Mouse (Mus musculus) left cerebral cortex, adult 11 months (tissue): ENCODE measurements around the gene Mageb3.
A peak's percentile ranks its signal among the peaks of the same experiment; 100 is the strongest.
"Not testable (repeated sequence)": the region's sequence is repeated elsewhere in the genome, so short reads cannot be mapped to it uniquely, and the experiment has no call there.

ENCODE experiments used
- DNase-seq: peaks from one replicate; pipeline ENCODE4 v3.0.0; 2022; ENCODE audit warnings: low spot score

Gene Mageb3

DNA sequence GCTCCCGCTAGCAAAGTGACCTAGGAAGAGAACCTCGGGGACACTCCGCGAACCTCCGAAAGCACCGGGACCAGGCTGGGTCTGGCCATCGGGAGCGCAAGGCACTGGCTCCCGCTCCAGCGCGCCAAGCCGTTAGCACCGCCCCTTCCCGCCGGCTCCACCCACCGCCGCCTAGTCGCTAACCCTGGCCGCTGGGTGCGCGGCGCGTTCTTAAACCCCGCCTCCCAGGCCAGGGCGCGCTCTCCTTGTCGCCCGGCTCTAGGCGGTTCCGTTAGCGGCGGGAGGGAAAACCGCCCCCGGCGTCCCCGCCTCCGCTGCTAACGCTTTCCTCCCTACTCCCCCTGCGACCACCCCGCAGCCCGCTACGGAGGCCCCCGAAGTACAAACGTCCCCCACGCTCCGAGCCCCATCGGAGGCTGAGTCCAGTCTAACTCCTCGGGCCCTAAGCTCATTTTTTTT is at the start of gene Mageb3, which contains the start of gene Ctdspl2:
TSS of gene Mageb3 (minus strand) at position 328 of the 459 bp plus-strand sequence.
TSS of gene Ctdspl2 (plus strand) at position 237 of the 459 bp plus-strand sequence.
- DNase-seq: peak; percentile 87

DNA sequence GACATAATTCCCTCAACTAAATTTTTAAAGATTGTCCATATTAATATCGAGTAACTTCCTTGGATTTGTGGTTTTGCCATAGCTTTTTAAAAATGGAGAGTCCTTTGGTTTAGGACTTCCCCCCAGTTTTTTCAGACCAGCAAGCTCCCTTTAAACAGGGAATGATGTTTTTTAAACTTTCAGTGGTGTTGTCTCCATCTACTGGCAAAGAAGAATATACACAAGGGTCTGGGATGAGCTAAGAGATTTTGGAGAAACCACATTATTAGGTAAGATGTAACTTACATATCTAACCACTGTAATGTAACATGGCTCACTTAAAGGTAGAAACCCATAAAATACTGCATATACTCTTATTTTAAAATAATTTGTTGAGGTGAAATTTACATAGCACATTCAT is 39.8 kb upstream of the Mageb3 start:
- DNase-seq: no peak

DNA sequence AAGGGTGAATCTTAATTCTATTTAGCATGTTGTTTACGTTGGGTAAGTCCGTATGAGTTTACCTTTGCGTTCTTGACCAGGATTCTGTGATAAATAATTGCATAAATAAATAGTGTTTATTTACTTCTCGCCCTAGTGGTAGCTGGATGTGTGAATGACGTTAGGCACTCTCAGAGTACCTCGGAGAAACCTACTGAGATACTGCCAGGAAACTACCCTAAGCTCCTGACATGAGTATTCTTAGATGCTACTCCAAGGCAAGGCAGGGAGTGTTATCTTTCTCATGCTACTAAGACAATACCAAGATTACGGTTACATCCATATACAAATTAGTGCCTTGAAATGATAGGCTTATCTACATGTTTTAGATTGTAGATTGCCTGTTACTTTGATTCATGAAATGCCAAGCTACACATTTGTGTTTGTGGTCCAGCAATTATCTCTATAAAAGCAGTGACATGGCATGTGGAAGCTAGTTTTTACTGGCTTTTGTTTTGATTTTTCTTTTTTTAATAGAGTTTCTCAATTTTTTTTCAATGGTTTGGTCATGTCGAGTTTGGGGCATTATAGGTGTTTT is 1.4 kb upstream of the Mageb3 start:
- DNase-seq: no peak

DNA sequence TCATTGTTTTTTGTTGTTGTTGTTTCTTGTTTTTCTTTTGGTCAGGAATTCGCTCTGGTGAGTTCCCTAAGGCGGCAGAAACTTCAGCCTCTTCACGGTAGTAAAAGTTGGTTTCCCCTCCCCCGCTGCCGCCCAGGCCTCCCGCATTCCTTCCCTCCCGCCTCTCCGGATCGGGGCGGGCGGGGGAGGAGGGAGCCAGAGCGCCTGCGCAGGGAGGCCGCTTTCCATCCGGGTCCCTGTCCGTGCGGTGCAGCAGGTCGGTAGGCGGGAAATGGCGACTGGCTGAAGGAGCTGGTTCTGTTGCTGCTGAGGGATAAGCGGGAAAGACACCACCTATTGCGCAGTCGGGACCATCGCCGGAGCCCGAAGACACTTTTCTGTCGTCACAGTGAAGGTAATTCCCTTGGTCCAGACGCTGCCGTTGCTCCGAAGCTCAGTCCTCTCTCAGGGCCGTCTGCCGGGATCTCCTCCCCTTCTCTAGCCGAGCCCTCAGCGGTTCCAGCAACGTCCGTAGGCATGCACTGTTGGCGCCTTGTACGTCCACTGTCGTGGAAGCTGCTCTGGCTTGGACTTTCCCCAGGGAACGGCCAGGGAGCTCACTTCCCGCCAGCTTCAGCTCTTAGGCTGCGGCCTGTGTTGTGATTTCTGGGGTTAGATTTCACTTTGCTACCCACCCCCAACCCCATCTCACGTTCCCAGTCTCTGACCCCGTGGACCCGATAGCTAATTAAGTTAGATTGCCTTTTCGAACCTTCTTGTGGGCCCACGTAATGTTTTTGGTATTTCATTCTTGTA is 529 bp upstream of the Mageb3 start:
- DNase-seq: peak; percentile 91

DNA sequence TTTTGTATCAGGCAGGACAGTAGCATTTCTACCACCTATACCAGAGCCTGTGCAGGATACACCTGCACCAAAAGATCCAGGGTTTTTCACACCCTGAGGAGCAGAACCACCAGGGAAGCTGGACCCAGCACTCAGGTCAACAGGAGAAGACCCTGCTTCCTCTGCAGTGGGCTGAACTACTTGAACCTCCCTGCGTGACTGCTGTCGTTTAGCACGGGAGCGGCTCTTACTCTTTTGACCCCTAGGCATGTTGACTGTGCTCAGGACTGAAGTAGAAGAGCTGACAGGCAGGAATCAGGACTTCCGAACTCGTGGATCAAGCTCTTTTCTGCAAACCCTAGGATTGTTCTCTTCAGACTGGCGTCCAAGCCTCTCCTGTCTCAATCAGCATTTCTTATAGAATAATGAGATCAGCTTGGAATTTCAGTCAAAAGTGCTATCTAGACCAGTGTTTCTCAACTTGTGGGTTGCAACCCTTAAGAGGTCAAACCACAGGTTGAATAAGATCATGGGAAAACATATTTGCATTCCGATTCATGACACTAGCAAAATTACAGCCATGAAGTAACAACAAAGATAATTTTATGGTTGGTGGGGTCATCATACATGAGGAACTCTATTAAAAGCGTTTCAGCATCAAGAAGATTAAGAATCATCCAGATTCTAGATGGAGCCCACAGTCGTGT is 778 bp downstream of the Mageb3 start:
- DNase-seq: no peak

DNA sequence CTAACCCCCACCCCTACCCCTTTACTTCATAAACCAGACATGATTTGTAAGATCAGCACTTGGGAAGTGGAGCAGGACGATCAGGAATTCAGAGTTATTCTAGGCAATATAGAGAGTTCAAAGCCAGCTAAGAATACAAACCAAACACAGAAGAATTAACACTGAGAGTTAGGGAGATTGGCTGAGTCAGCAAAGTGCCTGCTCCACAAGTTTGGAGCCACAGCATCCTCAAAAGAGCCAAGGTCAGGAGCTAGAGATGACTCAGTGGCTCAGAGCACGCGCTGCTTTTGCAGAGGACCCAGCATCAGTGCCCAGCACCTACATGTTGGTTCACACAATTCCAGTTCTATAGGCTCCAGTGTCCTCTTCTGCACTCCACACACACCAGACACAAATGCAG is 12.5 kb downstream of the Mageb3 start:
- DNase-seq: no peak

DNA sequence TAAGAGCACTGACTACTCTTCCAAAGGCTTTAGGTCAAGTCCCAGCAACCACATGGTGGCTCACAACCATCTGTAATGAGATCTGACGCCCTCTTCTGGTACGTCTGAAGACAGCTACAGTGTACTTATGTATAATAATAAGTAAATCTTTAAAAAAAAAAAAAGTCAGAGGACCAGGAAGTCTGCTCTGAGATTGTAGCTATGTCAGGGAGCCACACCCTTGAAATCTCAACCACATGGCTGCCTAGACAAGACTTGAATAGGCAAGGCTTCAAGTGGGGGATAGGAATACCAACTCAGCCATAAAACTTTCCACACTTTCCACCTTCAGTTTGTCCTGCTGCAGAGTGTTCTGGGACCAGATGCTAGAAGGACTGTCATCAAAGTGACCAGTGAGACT is 18.3 kb downstream of the Mageb3 start:
- not testable (repeated sequence) for DNase-seq

DNA sequence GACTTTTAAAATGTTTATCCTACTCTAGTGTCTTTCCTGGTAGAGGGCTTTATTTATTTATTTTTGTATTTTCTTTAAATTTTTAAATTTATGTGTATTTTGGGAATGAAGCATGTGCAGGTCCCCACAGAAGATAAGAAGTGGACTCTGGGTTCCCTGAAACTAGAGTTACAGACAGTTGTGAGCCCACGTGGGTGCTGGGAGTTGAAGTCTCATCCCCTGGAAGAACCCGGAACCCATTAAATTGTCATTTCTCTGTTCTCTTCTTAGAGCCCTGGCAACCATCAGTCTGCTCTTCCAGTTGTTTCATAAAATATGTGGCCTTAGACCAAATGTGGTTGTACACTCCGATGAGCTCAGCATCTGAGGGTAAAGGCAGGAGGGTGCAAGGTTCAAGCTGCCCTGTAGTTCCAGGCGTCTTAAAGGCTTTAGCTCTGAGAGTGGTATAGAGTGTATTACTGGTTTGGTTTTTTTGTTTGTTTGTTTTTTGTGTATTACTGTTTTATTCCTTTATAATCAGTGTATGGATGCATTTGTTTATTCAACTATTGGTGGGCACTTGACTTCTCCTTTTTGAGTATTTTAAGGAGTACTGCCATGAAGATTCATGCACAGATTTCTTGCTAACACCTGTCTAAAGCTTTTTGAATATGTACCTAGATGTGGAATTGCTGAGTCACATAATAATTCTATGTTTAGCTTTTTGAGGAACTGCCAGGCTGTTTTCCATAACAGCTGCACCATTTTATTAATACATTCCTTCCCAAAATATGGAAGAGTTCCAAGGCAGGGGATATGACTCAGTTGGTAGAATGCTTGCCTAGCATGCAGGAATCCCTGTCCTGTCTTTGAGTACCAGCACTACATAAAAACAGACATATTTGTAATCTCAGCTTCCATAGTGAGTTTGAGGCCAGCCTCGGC is 39.6 kb downstream of the Mageb3 start:
- peak; percentile 9 for DNase-seq

DNA sequence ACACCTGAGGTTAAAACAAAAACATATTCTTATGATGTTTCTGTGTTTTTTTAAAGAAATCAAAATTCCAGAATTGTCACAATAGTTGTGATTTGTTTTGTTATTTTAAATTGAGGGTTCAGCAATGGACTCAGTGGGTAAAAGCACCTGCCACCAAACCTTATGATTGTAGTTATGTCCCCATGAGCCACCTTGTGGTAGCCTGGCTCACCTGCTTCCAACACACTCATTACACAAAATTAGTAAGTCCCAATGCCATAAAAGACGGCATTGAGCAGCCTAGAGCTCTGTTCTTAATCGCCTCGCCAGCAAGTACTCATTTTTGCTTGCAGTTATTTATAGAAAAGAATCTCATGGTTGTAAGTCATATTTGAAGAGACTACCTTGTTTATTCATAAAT is 45.9 kb downstream of the Mageb3 start:
- DNase-seq: no peak
